Mouse (Mus musculus) MEL (cell line): ENCODE results near the gene Chsy1. TPM values are rescaled to one million over a fixed set of nuclear protein-coding genes. Genes with fewer than 3 reads are reported as not detected.

Experiments
- DNase-seq: peaks from one replicate; pipeline ENCODE4 v3.0.0; 2011; ENCODE audit warnings: low read depth, low spot score
- H3K27ac ChIP-seq: 2 replicates; pipeline ENCODE4 v1.5.1; 2012; ENCODE audit warnings: low read depth, mild to moderate bottlenecking, control low read depth, low read length, moderate library complexity; ENCODE audit not compliant: control insufficient read depth
- H3K27me3 ChIP-seq, 2 experiments: fragments of 150-350 bp in 1 of 2; sonication (generic) in 1 of 2; 2 replicates each; pipeline ENCODE4 v1.6.1; 2012; ENCODE audit warnings: low read length in 2 of 2, mild to moderate bottlenecking in 2 of 2, improper control_type of control experiment in 1 of 2, moderate library complexity in 1 of 2; ENCODE audit not compliant: insufficient read depth in 2 of 2, control insufficient read depth in 1 of 2
- H3K36me3 ChIP-seq, 2 experiments: 2 replicates each; pipeline ENCODE4 v1.6.1; 2012 to 2014; ENCODE audit warnings: low read length in 2 of 2, improper control_type of control experiment in 1 of 2, inconsistent platforms in 1 of 2, mild to moderate bottlenecking in 1 of 2; ENCODE audit not compliant: insufficient read depth in 2 of 2, control insufficient read depth in 1 of 2
- H3K4me1 ChIP-seq, 2 experiments: fragments of 150-350 bp in 1 of 2; sonication (generic) in 1 of 2; 2 replicates each; pipeline ENCODE4 v1.6.1; 2012; ENCODE audit warnings: low read length in 2 of 2, improper control_type of control experiment in 1 of 2, mild to moderate bottlenecking in 1 of 2; ENCODE audit not compliant: insufficient read depth in 2 of 2, control insufficient read depth in 1 of 2
- H3K4me3 ChIP-seq, 2 experiments: fragments of 150-350 bp in 1 of 2; sonication (generic) in 1 of 2; 2 replicates each; pipeline ENCODE4 v1.5.1; 2012; ENCODE audit warnings: low read depth in 2 of 2, low read length in 2 of 2, mild to moderate bottlenecking in 2 of 2, moderate library complexity in 2 of 2, control low read depth in 1 of 2, improper control_type of control experiment in 1 of 2; ENCODE audit not compliant: control insufficient read depth in 1 of 2, insufficient read depth in 1 of 2
- H3K79me2 ChIP-seq: 2 replicates; pipeline ENCODE4 v1.6.1; 2012; ENCODE audit warnings: mild to moderate bottlenecking, low read length, moderate library complexity; ENCODE audit not compliant: control insufficient read depth, poor library complexity, insufficient read depth
- H3K9ac ChIP-seq: 2 replicates; pipeline ENCODE4 v1.6.1; 2012; ENCODE audit warnings: low read depth, mild to moderate bottlenecking, control low read depth, low read length, moderate library complexity; ENCODE audit not compliant: control insufficient read depth, poor library complexity, severe bottlenecking
- H3K9me3 ChIP-seq: fragments of 150-350 bp; sonication (generic); replicated peaks from 2 replicates; pipeline ENCODE4 v1.6.1; 2012; ENCODE audit warnings: mild to moderate bottlenecking, low read length, improper control_type of control experiment, moderate library complexity; ENCODE audit not compliant: insufficient read depth
- BHLHE40 ChIP-seq: IDR thresholded peaks from 2 replicates; pipeline ENCODE4 v1.6.1; 2012; ENCODE audit warnings: low read depth, mild to moderate bottlenecking, inconsistent platforms, low read length, improper control_type of control experiment, borderline replicate concordance
- CHD1 ChIP-seq: IDR thresholded peaks from 2 replicates; pipeline ENCODE4 v1.6.1; 2012; ENCODE audit warnings: low read depth, mild to moderate bottlenecking, inconsistent platforms, low read length, improper control_type of control experiment
- CHD2 ChIP-seq: IDR thresholded peaks from 2 replicates; pipeline ENCODE4 v1.6.1; 2011; ENCODE audit warnings: low read length, improper control_type of control experiment
- E2F4 ChIP-seq: IDR thresholded peaks from 2 replicates; pipeline ENCODE4 v1.6.1; 2011; ENCODE audit warnings: low read depth, low read length, improper control_type of control experiment, borderline replicate concordance
- ELF1 ChIP-seq: IDR thresholded peaks from 2 replicates; pipeline ENCODE4 v1.6.1; 2014; ENCODE audit warnings: low read depth, mild to moderate bottlenecking, inconsistent platforms, low read length, improper control_type of control experiment, moderate library complexity
- EP300 ChIP-seq, 2 experiments: IDR thresholded peaks; 2 replicates each; pipeline ENCODE4 v1.6.1; 2011; ENCODE audit warnings: improper control_type of control experiment in 2 of 2, low read length in 2 of 2, low read depth in 1 of 2, mild to moderate bottlenecking in 1 of 2
- ETS1 ChIP-seq: IDR thresholded peaks from 2 replicates; pipeline ENCODE4 v1.6.1; 2012; ENCODE audit warnings: low read depth, mild to moderate bottlenecking, inconsistent platforms, low read length, improper control_type of control experiment, moderate library complexity
- GABPA ChIP-seq: IDR thresholded peaks from 2 replicates; pipeline ENCODE4 v1.6.1; 2012; ENCODE audit warnings: low read depth, mild to moderate bottlenecking, inconsistent platforms, low read length, improper control_type of control experiment, moderate library complexity
- GATA1 ChIP-seq: IDR thresholded peaks from 2 replicates; pipeline ENCODE4 v1.6.1; 2011; ENCODE audit warnings: low read depth, low read length, improper control_type of control experiment
- HCFC1 ChIP-seq: IDR thresholded peaks from 2 replicates; pipeline ENCODE4 v1.6.1; 2012; ENCODE audit warnings: low read depth, mild to moderate bottlenecking, inconsistent platforms, low read length, improper control_type of control experiment, moderate library complexity
- JUND ChIP-seq: IDR thresholded peaks from 2 replicates; pipeline ENCODE4 v1.6.1; 2011; ENCODE audit warnings: low read depth, mild to moderate bottlenecking, improper control_type of control experiment, low read length
- KAT2A ChIP-seq: conservative IDR thresholded peaks from 2 replicates; pipeline ENCODE4 v1.6.1; 2012; ENCODE audit warnings: low read depth, low read length, improper control_type of control experiment, inconsistent platforms
- MAFK ChIP-seq: IDR thresholded peaks from 2 replicates; pipeline ENCODE4 v1.6.1; 2011; ENCODE audit warnings: low read depth, mild to moderate bottlenecking, low read length, improper control_type of control experiment, borderline replicate concordance
- MAX ChIP-seq: IDR thresholded peaks from 2 replicates; pipeline ENCODE4 v1.6.1; 2011; ENCODE audit warnings: low read length, improper control_type of control experiment
- MAZ ChIP-seq: IDR thresholded peaks from 2 replicates; pipeline ENCODE4 v1.6.1; 2012; ENCODE audit warnings: low read depth, mild to moderate bottlenecking, inconsistent platforms, low read length, improper control_type of control experiment
- MEF2A ChIP-seq: IDR thresholded peaks from 2 replicates; pipeline ENCODE4 v1.6.1; 2014; ENCODE audit warnings: low read depth, mild to moderate bottlenecking, inconsistent platforms, low read length, improper control_type of control experiment; ENCODE audit not compliant: poor library complexity, insufficient replicate concordance, severe bottlenecking; ENCODE audit errors: extremely low read depth
- MYB ChIP-seq: IDR thresholded peaks from 2 replicates; pipeline ENCODE4 v1.6.1; 2011; ENCODE audit warnings: mild to moderate bottlenecking, low read depth, low read length, improper control_type of control experiment
- MYC ChIP-seq: IDR thresholded peaks from 2 replicates; pipeline ENCODE4 v1.6.1; 2011; ENCODE audit warnings: low read depth, mild to moderate bottlenecking, low read length, improper control_type of control experiment, moderate library complexity
- NELFE ChIP-seq: IDR thresholded peaks from 2 replicates; pipeline ENCODE4 v1.6.1; 2011; ENCODE audit warnings: low read depth, low read length, improper control_type of control experiment
- NRF1 ChIP-seq: IDR thresholded peaks from 2 replicates; pipeline ENCODE4 v1.6.1; 2014; ENCODE audit warnings: low read depth, mild to moderate bottlenecking, inconsistent platforms, low read length, improper control_type of control experiment, moderate library complexity; ENCODE audit not compliant: poor library complexity, insufficient read depth, severe bottlenecking
- POLR2A ChIP-seq, 2 experiments: IDR thresholded peaks; 2 replicates each; pipeline ENCODE4 v1.6.1; 2011 to 2012; ENCODE audit warnings: low read length in 2 of 2, mild to moderate bottlenecking in 2 of 2, control low read depth in 1 of 2, improper control_type of control experiment in 1 of 2, low read depth in 1 of 2, moderate library complexity in 1 of 2; ENCODE audit not compliant: control insufficient read depth in 1 of 2, insufficient read depth in 1 of 2, poor library complexity in 1 of 2
- POLR2AphosphoS2 ChIP-seq: IDR thresholded peaks from 2 replicates; pipeline ENCODE4 v1.6.1; 2011; ENCODE audit warnings: low read length, improper control_type of control experiment
- POLR2AphosphoS5 ChIP-seq: IDR thresholded peaks from 2 replicates; pipeline ENCODE4 v1.6.1; 2012; ENCODE audit warnings: low read depth, borderline replicate concordance, mild to moderate bottlenecking, inconsistent platforms, low read length, moderate library complexity, mixed read lengths
- RAD21 ChIP-seq: IDR thresholded peaks from 2 replicates; pipeline ENCODE4 v1.6.1; 2011; ENCODE audit warnings: mild to moderate bottlenecking, low read depth, low read length, improper control_type of control experiment
- RCOR1 ChIP-seq: IDR thresholded peaks from 2 replicates; pipeline ENCODE4 v1.6.1; 2012; ENCODE audit warnings: low read depth, mild to moderate bottlenecking, inconsistent platforms, low read length, improper control_type of control experiment
- SIN3A ChIP-seq: IDR thresholded peaks from 2 replicates; pipeline ENCODE4 v1.6.1; 2012; ENCODE audit warnings: low read length, improper control_type of control experiment, inconsistent platforms
- SMC3 ChIP-seq: IDR thresholded peaks from 2 replicates; pipeline ENCODE4 v1.6.1; 2011; ENCODE audit warnings: low read depth, low read length, improper control_type of control experiment
- TAL1 ChIP-seq: IDR thresholded peaks from 2 replicates; pipeline ENCODE4 v1.6.1; 2012; ENCODE audit warnings: mild to moderate bottlenecking, inconsistent platforms, low read length, moderate library complexity, mixed read lengths
- TCF12 ChIP-seq: IDR thresholded peaks from 2 replicates; pipeline ENCODE4 v1.6.1; 2014; ENCODE audit warnings: low read depth, mild to moderate bottlenecking, inconsistent platforms, low read length, improper control_type of control experiment, moderate library complexity
- UBTF ChIP-seq: IDR thresholded peaks from 2 replicates; pipeline ENCODE4 v1.6.1; 2012; ENCODE audit warnings: low read depth, mild to moderate bottlenecking, inconsistent platforms, low read length, improper control_type of control experiment, moderate library complexity, borderline replicate concordance; ENCODE audit not compliant: insufficient read depth
- USF1 ChIP-seq: IDR thresholded peaks from 2 replicates; pipeline ENCODE4 v1.6.1; 2014; ENCODE audit warnings: low read depth, mild to moderate bottlenecking, inconsistent platforms, low read length, improper control_type of control experiment, moderate library complexity
- USF2 ChIP-seq, 2 experiments: IDR thresholded peaks; 2 replicates each; pipeline ENCODE4 v1.6.1; 2011 to 2012; ENCODE audit warnings: improper control_type of control experiment in 2 of 2, low read length in 2 of 2, borderline replicate concordance in 1 of 2, inconsistent platforms in 1 of 2, low read depth in 1 of 2, mild to moderate bottlenecking in 1 of 2; ENCODE audit not compliant: insufficient read depth in 1 of 2
- ZC3H11A ChIP-seq: IDR thresholded peaks from 2 replicates; pipeline ENCODE4 v1.6.1; 2012; ENCODE audit warnings: low read depth, mild to moderate bottlenecking, inconsistent platforms, low read length, improper control_type of control experiment
- ZKSCAN1 ChIP-seq: IDR thresholded peaks from 2 replicates; pipeline ENCODE4 v1.6.1; 2012; ENCODE audit warnings: low read depth, mild to moderate bottlenecking, inconsistent platforms, low read length, improper control_type of control experiment, moderate library complexity
- ZMIZ1 ChIP-seq: IDR thresholded peaks from 2 replicates; pipeline ENCODE4 v1.6.1; 2012; ENCODE audit warnings: low read depth, mild to moderate bottlenecking, inconsistent platforms, low read length, improper control_type of control experiment, moderate library complexity
- polyA plus RNA-seq, 2 experiments: library from polyadenylated mRNA; stranded (reverse) in 1 of 2; unstranded in 1 of 2; fragments of >175 nt in 1 of 2; fragments of >200 nt in 1 of 2; gene quantifications; 2 replicates each; pipeline versions ENCODE4 v1.2.1 to v1.2.4; 2012; ENCODE audit warnings: low replicate concordance in 2 of 2, low read depth in 1 of 2; ENCODE audit not compliant: insufficient read length in 2 of 2, insufficient read depth in 1 of 2, missing spikeins in 1 of 2
- total RNA-seq: library from RNA; depleted of rRNA; stranded (reverse); fragments of 300-350 nt; gene quantifications from 2 replicates; pipeline ENCODE4 v1.2.3, GENCODE M21; 2012

Chsy1 gene
- total and polyA plus RNA-seq, 3 experiments: 8.5 to 10.3 TPM; not detected in 1

GRCm38 (mm10) chr7:66079364-66080230, 29.7 kb upstream of the Chsy1 start, which contains the start of gene Selenos:
Gene Selenos (plus strand): TSS chr7:66079649.
- peak; percentile 99 for DNase-seq
- no peaks in the 10 kb centered on the region for H3K9me3 ChIP-seq
- no peaks in the 10 kb centered on the region for H3K27me3 ChIP-seq
- peaks cover 0 to 2% of the 10 kb centered on the region in 2 experiments; a peak in 1 of 4 replicates for H3K4me1 ChIP-seq
- peak within 1 kb of the TSS; percentile 47 for H3K27ac ChIP-seq
- peaks cover 10 to 12% of the 10 kb centered on the region in 2 experiments for H3K36me3 ChIP-seq
- H3K79me2 ChIP-seq: peaks cover 5% of the 10 kb centered on the region
- H3K9ac ChIP-seq: peak within 1 kb of the TSS; percentile 76
- peak within 1 kb of the TSS; percentile 78 to 84 for H3K4me3 ChIP-seq
- TF ChIP-seq CHD1 (no peak), CHD2 (peak; percentile 50), POLR2AphosphoS2 (peak; percentile 72; the same call in 1 of the 2 replicates), MAZ (no peak), POLR2A (IDR thresholded peaks at IDR 0.05; ENCODE audit: control insufficient read depth in 1 of 2, insufficient read depth in 1 of 2, low read depth in 1 of 2, low read length in 2 of 2, poor library complexity in 1 of 2) (peak; percentile 96 to 97), TAL1 (no peak), KAT2A (peak; percentile 29; the same call in 1 of the 2 replicates), NELFE (peak; percentile 88), MYB (no peak; the same call in 1 of the 2 replicates), GATA1 (no peak), MAFK (no peak), ETS1 (peak; percentile 74), MAX (peak; percentile 97), JUND (no peak), MYC (peak; percentile 91), SMC3 (no peak), E2F4 (no peak), BHLHE40 (peak; percentile 72), SIN3A (peak; percentile 98), USF1 (peak; percentile 86), EP300 (IDR thresholded peaks at IDR 0.05; ENCODE audit: low read depth in 1 of 2, low read length in 2 of 2) (no peak), HCFC1 (peak; percentile 83), ZC3H11A (no peak), MEF2A (no peak), ELF1 (peak; percentile 94), RAD21 (no peak), UBTF (no peak), ZKSCAN1 (no peak), NRF1 (peak; percentile 50; the same call in 1 of the 2 replicates), POLR2AphosphoS5 (no peak), USF2 (IDR thresholded peaks at IDR 0.05; ENCODE audit: borderline replicate concordance in 1 of 2, insufficient read depth in 1 of 2, low read depth in 1 of 2, low read length in 2 of 2) (no peak; a peak in 1 of 4 replicates), TCF12 (peak; percentile 46; the same call in 1 of the 2 replicates), ZMIZ1 (peak; percentile 75; the same call in 1 of the 2 replicates), RCOR1 (peak; percentile 87), GABPA (no peak)
